Mouse (Mus musculus) spleen, postnatal 4 days (tissue): Measurements from ENCODE around the gene Llgl2.
"Not testable (repeated sequence)": the region's sequence is repeated elsewhere in the genome, so short reads cannot be mapped to it uniquely, and the experiment has no call there.

Source experiments
- DNase-seq, 2 experiments: peaks; one replicate each; pipeline ENCODE4 v3.0.0; 2022; ENCODE audit warnings: low spot score in 2 of 2

Gene Llgl2

GRCm38 (mm10) chr11:115833021-115833513 is 9.2 kb downstream of the Llgl2 start:
- DNase-seq = no peak

GRCm38 (mm10) chr11:115834033-115834432 is 10.2 kb downstream of the Llgl2 start:
- no peak for DNase-seq

GRCm38 (mm10) chr11:115836656-115837395 is 13.0 kb downstream of the Llgl2 start:
- no peak for DNase-seq

GRCm38 (mm10) chr11:115837606-115838345 is 13.9 kb downstream of the Llgl2 start:
- no peak for DNase-seq

- DNase-seq = no peak
These were observed 15.1 kb downstream of the Llgl2 start for GRCm38 (mm10) chr11:115838895-115839311.

- no peak for DNase-seq
These were observed 15.9 kb downstream of the Llgl2 start for GRCm38 (mm10) chr11:115839732-115840131.

- no peak for DNase-seq
These were observed 17.2 kb downstream of the Llgl2 start for GRCm38 (mm10) chr11:115841044-115841443.

GRCm38 (mm10) chr11:115841961-115842550 is 18.2 kb downstream of the Llgl2 start:
- DNase-seq = peak; percentile 59 to 75

- no peak for DNase-seq
These were observed 19.5 kb downstream of the Llgl2 start for GRCm38 (mm10) chr11:115843141-115843890.

- no peak for DNase-seq
These were observed 20.0 kb downstream of the Llgl2 start for GRCm38 (mm10) chr11:115843891-115844239.

- no peak for DNase-seq
These were observed 20.4 kb downstream of the Llgl2 start for GRCm38 (mm10) chr11:115844240-115844639.

GRCm38 (mm10) chr11:115845819-115846218 is 22.0 kb downstream of the Llgl2 start:
- DNase-seq = no peak

- no peak for DNase-seq
These were observed 30.8 kb downstream of the Llgl2 start for GRCm38 (mm10) chr11:115854674-115855073.

- DNase-seq = not testable (repeated sequence)
These were observed 33.3 kb downstream of the Llgl2 start for GRCm38 (mm10) chr11:115857146-115857545.

GRCm38 (mm10) chr11:115857936-115858335 is 34.1 kb downstream of the Llgl2 start:
- DNase-seq = no peak

GRCm38 (mm10) chr11:115858354-115858753 is 34.5 kb downstream of the Llgl2 start, which contains the start of gene Myo15b:
Gene Myo15b, plus strand, starts transcription at chr11:115858406.
- DNase-seq = no peak

GRCm38 (mm10) chr11:115859143-115859945 is 35.5 kb downstream of the Llgl2 start:
- DNase-seq = peak; percentile 87 to 96

GRCm38 (mm10) chr11:115863895-115864294 is 40.0 kb downstream of the Llgl2 start:
- DNase-seq = no peak

GRCm38 (mm10) chr11:115869393-115869792 is 45.5 kb downstream of the Llgl2 start:
- no peak for DNase-seq

- no peak for DNase-seq
These were observed 48.6 kb downstream of the Llgl2 start for GRCm38 (mm10) chr11:115872437-115872836.

GRCm38 (mm10) chr11:115875935-115876334 is 52.1 kb downstream of the Llgl2 start:
- DNase-seq = no peak
